Mouse (Mus musculus): Measurements from ENCODE around the gene Thap7. TPM values are rescaled to one million over a fixed set of nuclear protein-coding genes. Genes with fewer than 3 reads are reported as not detected.
"Not testable (repeated sequence)": the region's sequence is repeated elsewhere in the genome, so short reads cannot be mapped to it uniquely, and the experiment has no call there.

The Thap7 gene
- total RNA-seq, 2 experiments from 2014 or later = 42.3 to 43.1 TPM

- DNase-seq (ENCODE audit: extremely low spot score in 1 of 2, low spot score in 2 of 2) = not testable (repeated sequence)
- Histone ChIP-seq H3K27ac (peak overlapping the region; percentile 98), H3K4me3 (peak overlapping the region; percentile 60)
- intact Hi-C loops (cut with DNase I) = loop anchor here (5.0 kb wide), 1 partner anchor 36 kb away; no protein-coding TSS in a partner anchor
- TF ChIP-seq CTCF (IDR thresholded peaks at IDR 0.05) = peak; percentile 24
Observed at GRCm38 (mm10) chr16:17508031-17508430, 22.9 kb downstream of the Thap7 start.

GRCm38 (mm10) chr16:17507018-17507552, 23.9 kb downstream of the Thap7 start:
- Histone ChIP-seq H3K27ac (no peak overlapping the region), H3K4me3 (no peak overlapping the region)
- DNase-seq (ENCODE audit: extremely low spot score in 1 of 2, low spot score in 2 of 2) = no peak
- intact Hi-C loops (cut with DNase I) = loop anchor here (5.0 kb wide), 1 partner anchor 35 kb away; no protein-coding TSS in a partner anchor
- TF ChIP-seq CTCF (IDR thresholded peaks at IDR 0.05) = no peak

DNA sequence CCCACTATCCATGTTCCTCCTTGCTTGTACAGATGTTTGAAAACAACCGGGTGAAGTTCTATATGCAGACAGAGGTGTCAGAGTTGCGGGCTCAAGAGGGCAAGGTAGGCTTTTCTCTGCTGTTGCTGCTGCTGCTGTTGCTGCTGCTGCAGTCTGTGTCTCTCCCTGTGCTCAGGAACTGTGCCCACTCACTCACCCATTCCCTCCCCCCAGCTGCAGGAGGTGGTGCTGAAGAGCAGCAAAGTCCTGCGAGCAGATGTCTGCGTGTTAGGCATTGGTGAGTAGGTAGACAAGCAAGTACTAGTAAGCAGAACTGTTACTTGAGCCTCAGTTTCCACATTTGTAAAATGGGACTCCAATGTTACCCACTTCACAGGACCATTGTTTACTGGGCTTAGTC, 28.3 kb downstream of the Thap7 start:
- TF ChIP-seq CTCF (IDR thresholded peaks at IDR 0.05) = no peak
- Histone ChIP-seq H3K27ac (peak overlapping the region; percentile 30; the same call in 1 of the 2 replicates), H3K4me3 (no peak overlapping the region)
- intact Hi-C loops (cut with DNase I) = no loop called here
- DNase-seq (ENCODE audit: extremely low spot score in 1 of 2, low spot score in 2 of 2) = no peak

DNA sequence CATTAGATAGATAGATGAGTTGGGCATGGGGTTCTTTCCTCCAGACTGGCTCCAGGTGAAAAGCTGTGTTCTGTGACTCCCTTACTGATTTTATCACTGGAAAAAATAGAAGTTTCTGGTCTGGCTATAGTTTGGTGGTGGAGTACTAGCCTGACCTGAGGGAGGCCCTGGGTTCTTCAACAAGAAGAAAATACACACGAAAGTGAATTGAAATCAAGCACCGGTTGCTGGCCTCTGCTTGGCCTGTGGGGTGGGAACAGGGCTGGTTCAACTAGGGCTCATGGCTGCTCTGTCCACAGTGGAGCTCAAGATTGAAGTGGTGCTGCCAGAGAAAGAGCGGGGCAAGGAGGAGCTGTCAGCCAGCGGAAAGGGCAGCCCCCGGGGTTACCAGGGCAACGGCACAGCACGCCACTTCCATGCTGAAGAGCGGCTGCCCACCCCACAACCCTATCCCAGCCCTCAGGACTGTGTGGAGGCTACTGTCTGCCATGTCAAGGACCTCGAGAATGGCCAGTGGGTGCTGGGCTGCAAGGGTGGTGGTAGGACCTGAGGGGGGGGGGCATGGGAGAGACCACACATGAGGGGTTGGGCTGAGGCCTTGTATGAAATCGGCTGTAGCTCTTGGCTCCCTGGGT, 31.6 kb downstream of the Thap7 start:
- no peak for DNase-seq (ENCODE audit: extremely low spot score in 1 of 2, low spot score in 2 of 2)
- intact Hi-C loops (cut with DNase I) = no loop called here
- TF ChIP-seq CTCF (IDR thresholded peaks at IDR 0.05) = no peak
- Histone ChIP-seq H3K4me3 (no peak overlapping the region), H3K27ac (no peak overlapping the region)

DNA sequence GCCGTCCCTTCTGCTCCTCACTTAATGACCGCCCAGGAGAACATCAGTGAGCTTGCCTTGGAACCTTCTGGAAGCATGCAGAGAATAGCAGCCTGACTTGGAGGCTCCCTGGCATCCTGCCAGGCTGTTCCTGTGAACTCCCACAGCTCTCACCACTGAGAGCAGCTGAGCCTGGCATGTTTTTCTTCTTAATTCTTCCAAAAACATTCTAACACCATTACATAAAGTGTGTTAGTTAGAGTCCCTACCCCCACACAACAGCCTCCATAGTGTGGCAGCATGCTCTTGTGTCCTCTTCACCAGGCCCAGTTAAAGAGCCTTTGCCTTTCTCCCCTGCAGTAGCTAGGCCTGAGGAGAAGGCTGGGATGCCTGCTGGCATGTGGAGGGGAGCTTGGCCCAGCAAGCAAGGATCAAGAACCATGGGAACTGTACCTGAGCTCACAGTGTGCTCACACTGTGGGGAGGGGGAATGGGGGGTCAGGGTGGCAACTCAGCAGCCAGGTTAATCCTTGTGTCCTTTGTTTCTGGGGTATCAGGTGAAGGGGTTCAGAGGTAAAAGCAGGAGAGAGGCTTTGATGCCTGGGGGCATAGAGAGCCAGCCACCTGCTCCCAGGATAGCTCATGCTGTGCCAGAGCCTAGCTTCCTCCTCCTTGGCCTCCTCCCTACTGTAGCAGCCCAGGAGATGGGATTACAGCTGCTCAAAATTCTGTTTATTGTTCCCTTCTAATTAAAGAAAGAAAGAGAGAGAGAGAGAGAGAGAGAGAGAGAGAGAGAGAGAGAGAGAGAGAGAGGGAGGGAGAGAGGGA, 34.2 kb downstream of the Thap7 start:
- TF ChIP-seq CTCF (IDR thresholded peaks at IDR 0.05) = no peak
- Histone ChIP-seq H3K27ac (peak overlapping the region; percentile 89), H3K4me3 (no peak overlapping the region)
- peak; percentile 79 to 84 for DNase-seq (ENCODE audit: extremely low spot score in 1 of 2, low spot score in 2 of 2)
- intact Hi-C loops (cut with DNase I) = no loop called here

GRCm38 (mm10) chr16:17491896-17492561, 38.9 kb downstream of the Thap7 start:
- H3K4me3 ChIP-seq = 0 out of 2 replicates have a peak overlapping the region, but pooled peaks have one; percentile 9
- peak; percentile 43 to 48 for DNase-seq (ENCODE audit: extremely low spot score in 1 of 2, low spot score in 2 of 2)
- H3K27ac ChIP-seq = peak overlapping the region; percentile 95
- TF ChIP-seq CTCF (IDR thresholded peaks at IDR 0.05) = no peak
- intact Hi-C loops (cut with DNase I) = no loop called here

DNA sequence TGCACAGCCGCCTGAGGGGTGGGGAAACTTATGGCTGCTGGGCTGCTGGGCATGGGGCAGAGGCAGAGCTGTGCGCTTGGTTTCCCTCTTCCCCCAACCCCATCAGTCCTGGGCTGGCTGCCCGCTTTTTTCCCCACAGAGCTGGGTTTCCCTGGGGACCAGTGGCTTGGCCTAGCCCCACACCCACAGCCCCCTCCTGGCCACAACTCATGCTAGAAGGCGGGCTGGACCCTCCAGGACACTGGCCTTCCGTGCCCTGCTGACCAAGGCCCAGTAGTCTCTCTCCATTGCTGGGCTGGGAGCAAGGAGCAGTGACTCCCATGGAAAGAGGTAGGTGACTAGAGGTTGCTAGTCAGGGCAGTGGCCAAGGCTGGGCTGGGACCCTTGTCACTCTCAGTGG, 39.8 kb downstream of the Thap7 start:
- intact Hi-C loops (cut with DNase I) = no loop called here
- Histone ChIP-seq H3K4me3 (no peak overlapping the region), H3K27ac (peak overlapping the region; percentile 95)
- DNase-seq (ENCODE audit: extremely low spot score in 1 of 2, low spot score in 2 of 2) = no peak
- TF ChIP-seq CTCF (IDR thresholded peaks at IDR 0.05) = no peak

DNA sequence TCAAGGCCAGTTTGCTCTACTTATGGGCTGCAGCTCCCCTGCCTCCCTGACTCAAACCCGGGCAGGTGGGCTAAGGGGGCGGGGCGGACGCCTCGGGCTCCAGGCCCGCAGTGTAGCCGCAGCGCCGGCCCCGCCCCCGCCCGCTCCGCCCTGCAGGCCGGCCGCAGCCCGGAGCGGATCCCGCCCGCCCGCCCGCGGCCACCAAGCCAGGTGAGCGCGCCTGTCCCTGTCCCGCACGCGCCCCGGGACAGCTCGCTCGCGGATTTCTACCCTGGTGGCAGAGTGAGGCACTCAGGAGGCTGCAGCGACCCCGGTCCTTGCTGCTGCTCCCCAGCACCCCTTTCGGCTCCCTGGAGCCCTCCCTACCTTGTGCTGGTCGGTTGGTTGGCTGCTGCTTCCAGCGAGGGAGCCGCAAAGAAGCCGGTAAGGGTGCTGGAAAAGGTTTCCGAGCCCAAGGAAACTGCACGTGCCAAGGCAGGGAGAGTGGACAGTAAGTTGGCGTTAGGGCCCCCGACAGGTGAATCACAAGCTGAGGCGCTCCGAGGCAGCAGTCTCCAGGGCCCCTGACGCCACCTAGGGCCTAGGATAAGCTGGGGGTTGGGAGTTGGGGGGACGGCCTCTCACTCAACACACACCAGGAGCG, 41.3 kb downstream of the Thap7 start, which contains the start of gene Aifm3:
Gene Aifm3, plus strand, starts transcription at position 143 of the 643 bp plus-strand sequence.
- DNase-seq (ENCODE audit: extremely low spot score in 1 of 2, low spot score in 2 of 2) = peak in 1 of 2 experiments; percentile 43
- H3K27ac ChIP-seq = peak within 1 kb of the TSS; percentile 95
- intact Hi-C loops (cut with DNase I) = no loop called here

DNA sequence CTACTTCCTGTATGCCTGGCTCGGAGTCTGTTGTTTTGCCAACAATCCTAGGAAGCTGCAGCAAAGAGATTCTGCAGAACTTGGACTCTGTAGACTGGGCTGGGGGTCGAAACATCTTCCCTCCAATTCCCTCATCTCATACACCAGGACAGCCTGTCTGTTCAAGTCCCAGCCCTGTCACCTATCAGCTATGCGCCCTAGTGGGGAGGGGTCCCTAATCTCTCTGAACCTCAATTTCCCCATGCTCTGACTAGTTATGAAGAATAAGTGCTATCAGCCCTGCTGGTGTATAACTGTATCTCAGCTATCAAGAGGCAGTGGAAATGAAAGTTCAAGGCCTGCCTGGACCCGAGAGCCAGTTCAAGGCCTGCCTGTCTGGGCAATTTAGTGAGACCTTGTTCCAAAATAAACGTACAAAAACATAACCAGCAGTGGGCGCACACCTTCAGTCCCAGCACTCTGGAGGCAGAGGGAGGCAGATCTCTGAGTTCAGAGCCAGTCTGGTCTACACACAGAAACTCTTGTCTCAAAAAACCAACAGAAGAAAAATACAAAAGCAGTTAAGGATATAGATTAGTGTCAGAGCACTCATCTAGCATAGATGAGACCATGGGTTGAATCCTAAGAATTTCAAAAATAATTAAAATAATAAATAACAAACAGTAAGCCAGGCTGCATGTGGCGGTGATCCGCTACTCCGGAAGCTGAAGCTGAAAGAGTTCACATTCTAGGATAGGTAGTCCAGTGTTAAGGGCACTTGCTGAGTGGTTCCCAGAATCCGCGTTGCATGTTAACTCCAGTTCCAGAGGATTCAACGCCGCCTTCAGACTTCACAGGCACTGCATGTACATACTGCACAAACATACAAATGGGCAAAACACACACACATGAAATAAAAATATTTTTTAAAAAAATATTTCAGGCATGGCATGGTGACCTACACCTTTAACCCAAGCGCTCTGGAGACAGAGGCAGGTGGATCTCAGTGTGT, 42.2 kb downstream of the Thap7 start:
- intact Hi-C loops (cut with DNase I) = no loop called here
- peak; percentile 40 for TF ChIP-seq CTCF (IDR thresholded peaks at IDR 0.05)
- no peak for DNase-seq (ENCODE audit: extremely low spot score in 1 of 2, low spot score in 2 of 2)
- peak overlapping the region; percentile 68 for H3K27ac ChIP-seq
- H3K4me3 ChIP-seq = peak overlapping the region; percentile 70

More for the DNA sequence above, 41.3 kb downstream of the Thap7 start, which contains the start of gene Aifm3:
- TF ChIP-seq CTCF (IDR thresholded peaks at IDR 0.05) = no peak; the same call in 1 of the 2 replicates
- peak within 1 kb of the TSS; percentile 70 for H3K4me3 ChIP-seq

GRCm38 (mm10) chr16:17486505-17486904, 44.4 kb downstream of the Thap7 start:
- intact Hi-C loops (cut with DNase I) = no loop called here
- TF ChIP-seq CTCF (IDR thresholded peaks at IDR 0.05) = no peak

More at GRCm38 (mm10) chr16:17486505-17486904, 44.4 kb downstream of the Thap7 start:
- Histone ChIP-seq H3K27ac (no peak overlapping the region), H3K4me3 (no peak overlapping the region)
- DNase-seq (ENCODE audit: extremely low spot score in 1 of 2, low spot score in 2 of 2) = no peak
